Mouse (Mus musculus) CH12.LX (cell line): Measurements from ENCODE around the gene Rint1.

Experiments used
- BHLHE40 ChIP-seq: IDR thresholded peaks from 2 replicates; pipeline ENCODE4 v1.6.1; 2011; ENCODE audit warnings: mild to moderate bottlenecking, low read depth, low read length, improper control_type of control experiment
- CTCF ChIP-seq, 2 experiments: IDR thresholded peaks in 1 of 2; conservative IDR thresholded peaks in 1 of 2; 2 replicates each; pipeline ENCODE4 v1.5.1; 2011 to 2012; ENCODE audit warnings: low read depth in 2 of 2, low read length in 2 of 2, improper control_type of control experiment in 1 of 2, inconsistent platforms in 1 of 2, mild to moderate bottlenecking in 1 of 2, moderate library complexity in 1 of 2
- EP300 ChIP-seq: IDR thresholded peaks from 2 replicates; pipeline ENCODE4 v1.6.1; 2011; ENCODE audit warnings: low read length, improper control_type of control experiment
- NELFE ChIP-seq: IDR thresholded peaks from 2 replicates; pipeline ENCODE4 v1.6.1; 2011; ENCODE audit warnings: low read depth, low read length, improper control_type of control experiment
- POLR2A ChIP-seq: IDR thresholded peaks from 2 replicates; pipeline ENCODE4 v1.6.1; 2011; ENCODE audit warnings: low read depth, mild to moderate bottlenecking, improper control_type of control experiment, low read length
- ZKSCAN1 ChIP-seq: IDR thresholded peaks from 2 replicates; pipeline ENCODE4 v1.6.1; 2012; ENCODE audit warnings: low read depth, inconsistent platforms, low read length, improper control_type of control experiment, borderline replicate concordance

DNA sequence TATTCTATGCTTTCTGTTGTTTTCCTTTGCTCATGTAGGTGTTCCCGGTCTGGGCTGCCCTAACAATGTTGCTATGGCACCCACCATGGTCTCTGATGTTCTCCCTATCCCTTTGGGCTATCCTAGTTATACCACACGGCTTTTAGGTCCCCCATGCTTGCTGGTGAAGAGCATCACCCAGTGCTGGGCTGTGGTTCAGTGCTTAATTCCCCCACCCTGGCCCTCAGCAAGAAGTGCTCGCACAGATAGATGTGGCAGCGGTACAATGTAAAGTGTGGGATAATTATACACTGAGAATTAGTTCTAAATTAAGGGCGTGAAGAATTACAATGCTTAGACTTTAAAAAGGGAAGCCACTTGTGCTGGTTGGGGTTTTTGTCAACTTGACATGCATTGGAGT lies 78.4 kb downstream of the Rint1 start:
- TF ChIP-seq EP300: no peak
- TF ChIP-seq NELFE: no peak
- TF ChIP-seq POLR2A: no peak
- TF ChIP-seq CTCF (conservative IDR thresholded peaks at IDR 0.05 in 1 of 2, IDR thresholded peaks at IDR 0.05 in 1 of 2; ENCODE audit: low read depth in 2 of 2, low read length in 2 of 2): no peak
- TF ChIP-seq ZKSCAN1: no peak
- no peak for TF ChIP-seq BHLHE40
